Mouse (Mus musculus) heart, adult 8-10 months (tissue): ENCODE results near the gene Lrpprc. TPM values are rescaled to one million over a fixed set of nuclear protein-coding genes. Genes with fewer than 3 reads are reported as not detected.

Experiments
- DNase-seq: peaks from one replicate; pipeline ENCODE4 v3.0.0; 2022; ENCODE audit warnings: low spot score
- total RNA-seq, 4 experiments: library from RNA; stranded (reverse); gene quantifications; 2 replicates each; pipeline ENCODE4 v1.2.4; 2022

The Lrpprc gene
- total RNA-seq, 4 experiments from 2014 or later = 129 to 143 (median 135) TPM

GRCm38 (mm10) chr17:84672376-84673369 is 117.9 kb downstream of the Lrpprc start:
- DNase-seq = no peak

GRCm38 (mm10) chr17:84667848-84668247 is 122.7 kb downstream of the Lrpprc start:
- DNase-seq = no peak

- DNase-seq = no peak
Observed at GRCm38 (mm10) chr17:84665691-84666090, 124.9 kb downstream of the Lrpprc start.

- no peak for DNase-seq
Observed at GRCm38 (mm10) chr17:84665053-84665452, 125.5 kb downstream of the Lrpprc start.

- DNase-seq = no peak
Observed at GRCm38 (mm10) chr17:84658951-84659350, 131.6 kb downstream of the Lrpprc start.

- no peak for DNase-seq
Observed at GRCm38 (mm10) chr17:84658195-84658594, 132.4 kb downstream of the Lrpprc start.

- DNase-seq = no peak
Observed at GRCm38 (mm10) chr17:84657782-84658181, 132.8 kb downstream of the Lrpprc start.

GRCm38 (mm10) chr17:84657422-84657732 is 133.2 kb downstream of the Lrpprc start:
- no peak for DNase-seq

- DNase-seq = no peak
Observed at GRCm38 (mm10) chr17:84656653-84657421, 133.8 kb downstream of the Lrpprc start.

- no peak for DNase-seq
Observed at GRCm38 (mm10) chr17:84656205-84656604, 134.4 kb downstream of the Lrpprc start.

Other genes starting within 250 kb of the Lrpprc start
- 1 to 10 TPM; 2.5 to 4.9 (median 3.2) TPM for gene Dync2li1, start 164.3 kb downstream of the Lrpprc start, total RNA-seq
- under 1 TPM in 1 of 4 experiments, not detected in 3; 0.16 TPM for gene Abcg8, start 114.5 kb downstream of the Lrpprc start, total RNA-seq
- not detected for gene Abcg5, start 107.8 kb downstream of the Lrpprc start, total RNA-seq
- gene Ppm1b, start 166.0 kb upstream of the Lrpprc start, total RNA-seq = 100 to 1,000 TPM; 114 to 144 (median 130) TPM
- under 1 TPM in 3 of 4 experiments, not detected in 1; 0.12 to 0.31 (median 0.14) TPM for gene Slc3a1, start 237.6 kb upstream of the Lrpprc start, total RNA-seq